Mouse (Mus musculus) skeletal muscle tissue, adult 2 months (tissue): ENCODE measurements around the gene Rabepk.
"Not testable (repeated sequence)": the region's sequence is repeated elsewhere in the genome, so short reads cannot be mapped to it uniquely, and the experiment has no call there.

Experiments
- DNase-seq: peaks from one replicate; pipeline ENCODE4 v3.0.0-alpha.2; 2012; ENCODE audit warnings: low read depth, low spot score

Gene Rabepk

GRCm38 (mm10) chr2:34799357-34800256 is at the start of gene Rabepk:
Gene Rabepk, minus strand, starts transcription at chr2:34799912.
- DNase-seq: peak; percentile 83

- no peak for DNase-seq
These were observed 48.0 kb upstream of the Rabepk start for GRCm38 (mm10) chr2:34847702-34848101.

GRCm38 (mm10) chr2:34843211-34843939 is 43.7 kb upstream of the Rabepk start:
- DNase-seq: peak; percentile 18

GRCm38 (mm10) chr2:34841706-34842105 is 42.0 kb upstream of the Rabepk start:
- DNase-seq: no peak

- not testable (repeated sequence) for DNase-seq
These were observed 40.4 kb upstream of the Rabepk start for GRCm38 (mm10) chr2:34840143-34840542.

GRCm38 (mm10) chr2:34835669-34836068 is 36.0 kb upstream of the Rabepk start:
- no peak for DNase-seq

GRCm38 (mm10) chr2:34833624-34834023 is 33.9 kb upstream of the Rabepk start:
- DNase-seq: no peak

GRCm38 (mm10) chr2:34832766-34833457 is 33.2 kb upstream of the Rabepk start, which contains the start of gene Gm34653:
Gene Gm34653, plus strand, starts transcription at chr2:34833007.
- DNase-seq: not testable (repeated sequence)

- DNase-seq: not testable (repeated sequence)
These were observed 30.4 kb upstream of the Rabepk start for GRCm38 (mm10) chr2:34830066-34830465.

- no peak for DNase-seq
These were observed 28.3 kb upstream of the Rabepk start for GRCm38 (mm10) chr2:34828026-34828425.

- no peak for DNase-seq
These were observed 27.9 kb upstream of the Rabepk start for GRCm38 (mm10) chr2:34827591-34827990.

GRCm38 (mm10) chr2:34826460-34827231 is 26.9 kb upstream of the Rabepk start:
- DNase-seq: no peak

- peak; percentile 93 for DNase-seq
These were observed 26.2 kb upstream of the Rabepk start, which contains the start of gene Fbxw2 for GRCm38 (mm10) chr2:34825827-34826459. Gene Fbxw2, minus strand, starts transcription at chr2:34826311.

GRCm38 (mm10) chr2:34818492-34818891 is 18.8 kb upstream of the Rabepk start:
- no peak for DNase-seq

- DNase-seq: not testable (repeated sequence)
These were observed 16.2 kb upstream of the Rabepk start for GRCm38 (mm10) chr2:34815893-34816292.

GRCm38 (mm10) chr2:34812706-34813105 is 13.0 kb upstream of the Rabepk start:
- no peak for DNase-seq

- no peak for DNase-seq
These were observed 11.1 kb upstream of the Rabepk start for GRCm38 (mm10) chr2:34810775-34811174.

- DNase-seq: no peak
These were observed 9.9 kb upstream of the Rabepk start for GRCm38 (mm10) chr2:34809568-34809967.

- no peak for DNase-seq
These were observed 8.3 kb upstream of the Rabepk start for GRCm38 (mm10) chr2:34808057-34808456.

GRCm38 (mm10) chr2:34805364-34805950 is 5.7 kb upstream of the Rabepk start:
- DNase-seq: no peak
